Mouse (Mus musculus): ENCODE data around the gene Eif4e1b. TPM values are rescaled to one million over a fixed set of nuclear protein-coding genes. Genes with fewer than 3 reads are reported as not detected.

Gene Eif4e1b
- total RNA-seq, 2 experiments from 2014 or later = not detected

- DNase-seq (ENCODE audit: extremely low spot score in 1 of 2, low spot score in 2 of 2) = no peak
- intact Hi-C loops (cut with DNase I) = no loop called here
- H3K4me3 ChIP-seq = no peak overlapping the region
- no peak for TF ChIP-seq CTCF (IDR thresholded peaks at IDR 0.05)
- no peak overlapping the region for H3K27ac ChIP-seq
Observed at GRCm38 (mm10) chr13:54806434-54806976, 22.7 kb downstream of the Eif4e1b start.

GRCm38 (mm10) chr13:54808067-54808466, 24.3 kb downstream of the Eif4e1b start:
- intact Hi-C loops (cut with DNase I) = loop anchor here (2.0 kb wide), 2 partner anchors 71 to 143 kb away; no protein-coding TSS in a partner anchor
- H3K27ac ChIP-seq = peak overlapping the region; percentile 12; the same call in 1 of the 2 replicates
- H3K4me3 ChIP-seq = no peak overlapping the region
- TF ChIP-seq CTCF (IDR thresholded peaks at IDR 0.05) = no peak
- no peak for DNase-seq (ENCODE audit: extremely low spot score in 1 of 2, low spot score in 2 of 2)

- peak in 1 of 2 experiments; percentile 41 for DNase-seq (ENCODE audit: extremely low spot score in 1 of 2, low spot score in 2 of 2)
- no peak overlapping the region for H3K4me3 ChIP-seq
- no peak for TF ChIP-seq CTCF (IDR thresholded peaks at IDR 0.05)
- peak overlapping the region; percentile 77 for H3K27ac ChIP-seq
- intact Hi-C loops (cut with DNase I) = loop anchor here (2.0 kb wide), 1 partner anchor 75 kb away; no protein-coding TSS in a partner anchor
Observed at GRCm38 (mm10) chr13:54811476-54811875, 27.7 kb downstream of the Eif4e1b start.

GRCm38 (mm10) chr13:54813381-54813780, 29.6 kb downstream of the Eif4e1b start:
- Histone ChIP-seq H3K27ac (no peak overlapping the region), H3K4me3 (no peak overlapping the region)
- no peak for TF ChIP-seq CTCF (IDR thresholded peaks at IDR 0.05)
- no peak for DNase-seq (ENCODE audit: extremely low spot score in 1 of 2, low spot score in 2 of 2)
- intact Hi-C loops (cut with DNase I) = no loop called here

DNA sequence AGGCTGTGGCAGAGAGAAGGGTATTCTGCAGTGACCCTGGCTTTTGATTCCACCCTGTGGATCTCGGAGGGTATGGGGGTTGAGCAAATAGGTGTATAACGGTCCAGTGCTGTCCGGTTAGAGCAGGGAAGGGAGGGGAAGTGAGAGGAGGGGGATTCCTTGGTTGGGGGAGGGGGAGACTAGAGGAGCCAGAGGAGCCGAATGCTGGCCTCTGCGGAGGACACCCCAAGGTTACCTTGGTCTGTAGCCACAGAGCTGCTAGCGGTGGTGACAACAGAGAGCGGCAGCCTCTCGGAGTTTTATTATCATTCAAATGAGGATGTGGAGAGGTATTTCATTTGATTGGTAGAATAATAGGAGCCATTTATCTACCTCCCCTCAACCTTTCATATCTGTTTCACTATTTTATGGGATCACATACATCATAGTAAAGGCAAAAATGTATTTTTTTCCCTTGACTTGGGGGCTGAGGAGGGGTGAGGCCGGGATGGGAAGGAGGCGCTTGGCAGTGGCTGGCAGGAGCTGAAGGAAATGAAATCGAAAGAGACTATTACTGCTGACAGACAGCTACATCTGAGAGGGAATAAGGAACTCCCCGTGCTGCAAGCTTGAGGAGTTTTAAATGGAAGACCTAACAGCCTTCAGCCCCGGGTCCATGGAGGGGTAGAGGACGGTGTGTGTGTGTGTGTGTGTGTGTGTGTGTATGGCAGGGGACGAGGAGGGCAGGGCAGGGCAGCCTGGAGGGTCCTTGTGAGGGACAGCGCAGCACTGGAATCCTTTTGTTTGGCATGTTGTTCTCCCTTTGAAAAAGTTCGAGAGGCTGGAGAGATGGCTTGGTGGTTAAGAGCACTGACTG, 34.8 kb downstream of the Eif4e1b start:
- intact Hi-C loops (cut with DNase I) = loop anchor here (5.0 kb wide), 1 partner anchor 54 kb away; no protein-coding TSS in a partner anchor
- no peak overlapping the region for H3K27ac ChIP-seq
- no peak overlapping the region for H3K4me3 ChIP-seq
- TF ChIP-seq CTCF (IDR thresholded peaks at IDR 0.05) = no peak
- DNase-seq (ENCODE audit: extremely low spot score in 1 of 2, low spot score in 2 of 2) = no peak

DNA sequence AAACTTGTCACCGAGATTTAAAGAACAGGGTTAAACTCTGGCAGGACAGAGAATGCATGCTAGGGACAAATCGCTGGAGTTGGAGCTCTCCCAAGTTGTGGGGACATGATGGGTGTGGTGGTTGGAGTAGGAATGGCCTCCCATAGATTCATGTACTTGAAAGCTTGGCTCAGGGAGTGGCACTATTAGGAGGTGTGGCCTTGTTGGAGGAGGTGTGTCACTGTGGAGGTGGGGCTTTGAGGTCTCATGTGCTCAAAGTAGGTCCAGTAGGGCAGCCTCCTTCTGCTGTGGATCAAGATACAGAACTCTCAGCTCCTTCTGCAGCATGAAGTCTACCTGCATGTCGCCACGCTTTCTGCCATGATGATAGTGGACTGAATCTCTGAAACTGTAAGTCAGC, 37.3 kb downstream of the Eif4e1b start:
- H3K4me3 ChIP-seq = no peak overlapping the region
- no peak overlapping the region for H3K27ac ChIP-seq
- TF ChIP-seq CTCF (IDR thresholded peaks at IDR 0.05) = no peak
- intact Hi-C loops (cut with DNase I) = no loop called here
- DNase-seq (ENCODE audit: extremely low spot score in 1 of 2, low spot score in 2 of 2) = no peak

DNA sequence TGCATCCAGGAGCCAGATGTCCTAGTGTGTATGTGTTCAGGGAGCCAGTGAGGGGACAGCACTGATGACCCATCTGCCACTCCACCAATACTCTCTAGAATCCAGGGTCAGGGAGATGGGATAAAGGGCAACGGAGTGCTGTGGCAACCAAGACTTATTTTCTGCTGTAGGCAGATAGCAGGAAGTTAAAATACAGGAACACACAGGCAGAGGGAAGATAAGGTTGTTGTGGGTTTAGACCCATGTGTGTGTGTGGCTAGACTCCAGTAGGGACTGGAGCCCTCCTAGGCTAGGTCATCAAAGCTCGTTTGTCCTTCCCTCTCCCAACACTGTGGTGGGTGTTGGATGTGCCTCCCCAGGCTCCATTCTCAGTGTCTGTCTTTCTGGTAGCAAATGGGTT, 38.1 kb downstream of the Eif4e1b start:
- DNase-seq (ENCODE audit: extremely low spot score in 1 of 2, low spot score in 2 of 2) = no peak
- H3K4me3 ChIP-seq = no peak overlapping the region
- no peak overlapping the region for H3K27ac ChIP-seq
- no peak for TF ChIP-seq CTCF (IDR thresholded peaks at IDR 0.05)
- intact Hi-C loops (cut with DNase I) = no loop called here

- H3K4me3 ChIP-seq = 0 out of 2 replicates have a peak overlapping the region, but pooled peaks have one; percentile 3
- no peak for DNase-seq (ENCODE audit: extremely low spot score in 1 of 2, low spot score in 2 of 2)
- intact Hi-C loops (cut with DNase I) = no loop called here
- no peak; the same call in 1 of the 2 replicates for TF ChIP-seq CTCF (IDR thresholded peaks at IDR 0.05)
- H3K27ac ChIP-seq = no peak overlapping the region
Observed at GRCm38 (mm10) chr13:54824111-54824931, 40.5 kb downstream of the Eif4e1b start.

DNA sequence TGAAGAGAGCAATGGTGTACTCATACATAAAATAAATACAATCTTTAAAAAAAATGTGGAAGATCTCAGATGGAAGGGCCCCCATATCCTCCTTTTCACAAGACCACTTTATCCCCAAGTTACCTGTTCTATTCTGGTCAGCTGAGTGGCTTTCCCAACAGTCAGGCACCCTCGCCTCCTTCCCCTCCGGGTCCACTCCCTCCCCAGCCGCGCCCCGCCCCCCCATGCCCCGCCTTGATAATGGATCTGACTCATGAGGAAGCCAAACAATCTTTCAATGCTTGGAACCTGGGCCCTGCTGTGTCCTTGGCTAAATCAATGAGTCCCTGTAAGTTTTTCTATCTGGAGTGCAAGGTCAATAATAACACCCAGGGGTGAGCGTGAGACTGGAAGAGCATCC, 44.2 kb downstream of the Eif4e1b start:
- no peak for DNase-seq (ENCODE audit: extremely low spot score in 1 of 2, low spot score in 2 of 2)
- Histone ChIP-seq H3K4me3 (no peak overlapping the region), H3K27ac (no peak overlapping the region)
- intact Hi-C loops (cut with DNase I) = no loop called here
- TF ChIP-seq CTCF (IDR thresholded peaks at IDR 0.05) = no peak

DNA sequence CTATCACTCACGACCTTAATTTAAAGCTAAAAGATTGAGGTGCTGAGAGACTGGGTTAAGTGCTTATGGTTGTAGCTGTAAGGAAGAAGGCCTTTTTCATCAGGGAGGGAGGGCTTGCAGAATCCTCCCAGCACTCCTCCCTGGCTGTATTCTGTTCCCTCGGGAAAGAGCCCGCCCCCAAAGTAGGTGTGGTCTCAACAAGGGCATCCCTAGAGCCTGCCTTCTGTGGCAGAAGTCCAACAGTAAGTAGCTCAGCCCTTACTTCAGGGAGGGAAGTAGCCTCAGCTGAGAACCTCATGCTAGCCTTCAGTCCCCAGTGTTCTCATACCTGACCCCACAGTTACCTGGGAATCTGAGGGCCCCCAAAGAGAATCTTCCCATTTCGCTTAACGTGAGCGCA, 44.7 kb downstream of the Eif4e1b start:
- intact Hi-C loops (cut with DNase I) = no loop called here
- TF ChIP-seq CTCF (IDR thresholded peaks at IDR 0.05) = no peak
- no peak overlapping the region for H3K4me3 ChIP-seq

DNA sequence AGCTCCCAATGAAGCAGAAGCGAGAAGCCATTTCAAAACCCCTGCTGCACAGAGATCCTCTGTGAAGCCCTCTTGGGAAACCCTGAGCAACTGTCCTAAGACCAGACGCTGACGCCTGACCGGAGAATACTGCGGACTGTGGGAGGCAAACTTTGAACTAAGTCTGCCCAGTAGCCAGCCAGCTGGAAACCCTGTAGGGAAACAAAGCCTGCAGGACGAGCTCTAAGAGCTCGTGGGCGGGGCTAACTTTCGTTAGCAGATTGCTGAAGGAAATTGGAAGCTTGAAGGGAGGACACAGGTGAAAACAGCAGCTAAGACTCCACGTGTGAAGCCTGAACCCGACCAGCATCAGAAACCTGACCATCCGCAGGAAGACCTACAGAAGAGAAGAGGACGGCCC, 45.7 kb downstream of the Eif4e1b start:
- no peak for DNase-seq (ENCODE audit: extremely low spot score in 1 of 2, low spot score in 2 of 2)
- intact Hi-C loops (cut with DNase I) = no loop called here
- no peak overlapping the region for H3K27ac ChIP-seq
- TF ChIP-seq CTCF (IDR thresholded peaks at IDR 0.05) = no peak
- no peak overlapping the region for H3K4me3 ChIP-seq

More for the DNA sequence above, 44.7 kb downstream of the Eif4e1b start:
- no peak overlapping the region for H3K27ac ChIP-seq
- no peak for DNase-seq (ENCODE audit: extremely low spot score in 1 of 2, low spot score in 2 of 2)

Data from left cerebral cortex, adult 2 months (tissue).